Mouse (Mus musculus): Measurements from ENCODE around the gene Gpr15.

Gpr15 gene

DNA sequence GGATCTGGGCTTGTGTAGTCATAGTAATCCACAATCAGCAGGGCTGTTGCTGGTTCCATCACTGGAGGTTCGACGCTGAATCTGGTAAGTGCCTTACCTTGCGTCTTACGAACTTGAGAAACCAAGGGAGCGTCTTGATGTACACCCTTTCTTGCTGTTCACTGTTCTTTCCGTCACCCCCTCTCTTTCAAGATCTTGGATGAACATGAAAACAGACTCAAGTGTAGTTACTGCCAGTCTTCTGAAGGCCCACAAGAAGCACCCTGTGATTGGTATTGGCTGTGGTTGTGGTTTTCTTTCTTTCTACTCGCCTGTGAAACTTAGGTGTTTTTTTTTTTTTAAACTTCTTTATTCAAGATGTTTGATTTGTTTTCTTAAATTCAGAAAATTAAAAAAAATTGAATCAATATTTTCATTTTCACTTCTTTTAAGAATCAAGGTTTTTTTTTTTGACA is at the start of gene Gpr15:
Gene Gpr15, minus strand, starts transcription at position 405 of the 455 bp plus-strand sequence.
- DNase-seq: no peak

DNA sequence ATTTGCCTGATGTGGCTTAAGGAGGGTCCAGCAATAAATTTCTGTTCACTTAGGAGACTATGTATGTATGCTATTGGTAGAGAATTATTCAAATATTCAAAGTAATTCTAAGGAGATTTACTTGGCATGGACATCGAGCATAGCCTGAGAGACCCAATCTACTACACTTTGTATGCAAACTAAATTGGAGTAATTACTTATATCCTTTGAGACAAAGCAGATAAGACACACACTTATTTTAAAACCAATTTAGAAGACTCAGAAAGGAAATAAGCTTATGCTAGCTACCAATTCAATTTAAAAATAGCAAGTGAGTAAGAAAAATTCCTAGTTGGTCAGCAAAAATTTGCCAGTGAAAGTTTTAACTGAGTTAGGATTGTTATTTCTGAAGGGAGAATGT is 44.2 kb upstream of the Gpr15 start, which contains the start of gene Olfr172:
Gene Olfr172, minus strand, starts transcription at position 101 of the 400 bp plus-strand sequence.
- DNase-seq: no peak

DNA sequence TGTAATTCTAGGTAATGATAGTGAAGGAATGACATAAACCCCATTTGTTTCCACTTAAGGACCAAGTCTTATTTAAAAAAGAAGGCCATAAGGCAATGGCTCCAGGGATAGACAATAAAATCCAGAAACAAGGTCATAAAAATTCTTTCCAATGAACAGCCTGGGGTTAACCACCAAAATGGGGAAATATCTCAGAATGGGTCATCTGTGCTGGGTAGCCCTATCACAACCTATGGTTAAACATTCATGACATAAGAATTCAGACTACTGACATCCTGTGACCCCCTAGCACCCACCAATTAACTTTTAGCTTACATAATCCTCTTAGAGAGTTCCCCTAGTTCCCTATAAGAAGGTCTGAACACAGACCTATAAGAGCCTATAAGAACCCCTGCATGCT is 37.3 kb upstream of the Gpr15 start:
- DNase-seq: no peak

DNA sequence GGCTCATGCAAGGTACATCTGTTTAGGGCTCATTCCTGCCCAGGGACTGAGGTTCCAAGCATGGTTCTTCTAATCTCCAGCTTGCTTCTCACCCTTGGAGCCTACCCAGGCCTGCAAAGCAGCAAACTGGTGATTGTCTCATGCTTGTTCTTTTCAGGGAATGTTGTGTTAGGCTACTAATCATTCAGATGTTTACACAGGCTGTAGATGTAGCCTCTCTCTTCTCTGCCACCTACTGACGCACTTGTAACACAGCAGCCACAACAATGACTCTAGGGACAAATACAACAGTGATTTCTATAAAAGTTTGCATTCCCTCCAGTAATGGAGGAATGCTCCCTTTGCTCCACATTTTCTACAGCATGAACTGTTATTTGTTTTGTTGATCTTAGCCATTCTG is 32.4 kb upstream of the Gpr15 start:
- DNase-seq: peak; percentile 17

DNA sequence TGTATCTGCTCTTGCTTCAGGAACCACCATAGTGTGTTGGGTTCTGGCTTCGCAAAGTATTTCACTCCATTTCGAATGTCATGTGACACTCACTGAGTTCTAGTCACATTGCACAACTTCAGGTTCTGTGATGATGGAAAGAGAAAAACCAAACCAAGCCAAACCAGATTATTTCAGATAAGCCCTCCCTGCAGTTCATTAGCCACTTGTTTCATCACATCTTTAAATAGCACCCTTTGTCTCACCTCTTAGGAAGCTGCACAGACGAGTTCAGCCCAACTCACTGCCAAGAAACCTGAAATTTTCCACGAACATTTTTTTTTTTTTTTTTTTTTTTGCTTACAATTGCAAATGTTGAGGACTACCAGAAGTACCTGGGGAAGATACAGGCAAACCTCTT is 27.8 kb upstream of the Gpr15 start:
- no peak for DNase-seq

DNA sequence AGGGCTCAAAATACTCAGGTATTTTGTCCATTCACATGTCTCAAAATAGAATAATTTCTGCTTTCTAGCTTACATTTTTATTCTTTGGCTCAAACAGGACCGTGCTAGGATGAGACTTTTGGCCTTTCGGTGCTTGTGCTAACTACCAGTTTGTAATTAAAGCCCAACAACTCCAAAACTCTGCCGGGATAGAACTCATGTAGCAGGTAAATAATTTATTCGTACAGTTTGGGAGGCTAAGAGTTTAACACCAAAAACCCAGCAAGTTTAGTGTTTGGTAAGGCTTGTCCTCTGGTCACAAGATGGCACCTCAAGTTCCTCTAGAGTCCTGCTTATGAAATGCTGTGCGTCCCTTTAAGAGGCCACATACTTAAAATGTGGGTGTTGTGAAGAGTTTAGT is 21.9 kb upstream of the Gpr15 start:
- DNase-seq: no peak

DNA sequence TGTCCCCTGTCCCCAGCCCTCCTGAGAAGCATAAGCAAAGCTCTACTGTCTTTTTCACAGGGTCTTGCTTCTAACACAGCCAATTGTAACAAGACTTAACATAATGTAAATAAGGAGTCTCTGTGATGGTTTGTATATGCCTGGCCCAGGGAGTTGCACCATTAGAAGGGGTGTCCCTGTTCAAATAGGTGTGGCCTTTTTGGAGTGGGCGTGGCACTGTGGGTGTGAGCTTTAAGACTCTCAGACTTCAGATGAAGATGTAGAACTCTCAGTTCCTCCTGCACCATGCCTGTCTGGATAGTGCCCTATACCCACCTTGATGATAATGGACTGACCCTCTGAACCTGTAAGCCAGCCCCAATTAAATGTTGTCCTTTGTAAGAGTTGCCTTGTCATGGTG is 19.9 kb upstream of the Gpr15 start:
- no peak for DNase-seq

DNA sequence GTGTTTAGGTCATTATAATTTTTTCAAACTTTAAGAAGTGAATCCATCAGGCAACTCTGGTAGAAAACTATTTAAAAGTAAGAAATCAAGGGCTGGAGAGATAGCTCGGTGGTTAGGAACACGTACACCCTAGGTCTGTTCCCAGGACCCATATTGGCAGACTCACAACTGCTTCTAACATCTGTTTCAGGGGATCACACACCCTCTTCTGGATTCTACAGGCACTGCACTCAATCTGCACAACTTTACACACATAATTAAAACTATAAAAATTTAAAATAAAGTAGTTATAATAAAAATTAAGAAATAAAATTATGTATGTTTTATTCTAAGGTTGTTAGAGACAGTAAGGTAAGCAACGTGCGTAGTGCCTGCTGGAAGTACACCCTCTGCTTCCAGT is 19.3 kb upstream of the Gpr15 start:
- no peak for DNase-seq

DNA sequence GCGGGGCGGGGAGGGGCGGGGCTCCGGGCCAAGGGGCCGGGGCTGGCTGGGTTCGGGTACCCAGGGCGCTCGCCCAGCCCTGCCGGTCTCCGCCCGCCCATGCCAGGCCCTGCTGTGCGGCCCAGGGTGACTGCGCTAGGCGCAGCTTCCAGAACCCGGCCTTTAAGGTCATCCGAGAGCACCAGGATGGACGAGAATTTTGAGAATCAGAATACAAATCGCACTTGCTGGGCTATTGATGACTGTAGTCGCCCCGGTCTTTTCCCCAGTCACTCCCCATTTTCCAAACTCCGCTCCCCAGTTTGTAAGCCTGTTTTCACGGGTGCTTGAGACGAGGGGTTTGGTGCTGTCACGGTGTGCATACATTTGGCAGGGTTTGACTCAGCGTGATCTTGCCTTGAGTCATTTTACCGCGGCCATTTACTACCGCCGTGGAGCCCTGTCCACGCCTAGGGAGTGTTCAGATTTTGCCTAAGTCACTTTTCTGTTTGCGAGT is 9.4 kb upstream of the Gpr15 start:
- no peak for DNase-seq

DNA sequence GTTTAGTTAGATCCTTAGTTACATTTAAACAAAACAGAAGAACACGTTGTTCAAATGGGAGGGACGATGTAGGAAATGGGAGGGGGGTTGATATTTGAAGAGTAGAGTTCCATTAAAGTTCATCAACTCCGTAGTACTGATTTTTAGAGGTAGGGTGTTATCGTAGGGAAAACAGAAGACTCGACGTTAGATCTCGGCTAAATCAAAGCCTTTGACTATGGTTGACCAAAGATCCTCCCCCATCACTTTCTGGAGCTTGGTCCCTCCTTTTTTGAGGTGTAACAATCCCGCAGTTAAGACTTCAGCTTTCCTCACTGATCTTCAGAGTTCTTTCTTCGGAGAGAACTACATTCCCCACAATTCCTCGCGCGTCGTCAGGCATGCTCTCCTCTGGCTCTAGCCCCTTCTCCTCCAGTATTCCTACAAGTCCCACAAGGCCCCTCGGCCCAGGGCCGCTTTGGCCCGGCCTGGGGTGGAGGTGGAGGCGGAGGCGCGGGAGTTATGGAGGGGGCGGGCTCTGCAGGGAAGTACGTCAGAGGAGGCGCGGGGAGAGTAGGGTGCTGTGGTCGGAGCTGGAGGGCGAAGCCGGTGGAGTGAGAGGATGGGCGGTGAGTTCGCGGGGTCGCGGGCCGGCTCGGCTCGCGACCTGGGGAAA is 8.7 kb upstream of the Gpr15 start, which contains the start of gene Cldnd1:
Gene Cldnd1, plus strand, starts transcription at position 434 of the 655 bp plus-strand sequence.
- DNase-seq: peak; percentile 98

DNA sequence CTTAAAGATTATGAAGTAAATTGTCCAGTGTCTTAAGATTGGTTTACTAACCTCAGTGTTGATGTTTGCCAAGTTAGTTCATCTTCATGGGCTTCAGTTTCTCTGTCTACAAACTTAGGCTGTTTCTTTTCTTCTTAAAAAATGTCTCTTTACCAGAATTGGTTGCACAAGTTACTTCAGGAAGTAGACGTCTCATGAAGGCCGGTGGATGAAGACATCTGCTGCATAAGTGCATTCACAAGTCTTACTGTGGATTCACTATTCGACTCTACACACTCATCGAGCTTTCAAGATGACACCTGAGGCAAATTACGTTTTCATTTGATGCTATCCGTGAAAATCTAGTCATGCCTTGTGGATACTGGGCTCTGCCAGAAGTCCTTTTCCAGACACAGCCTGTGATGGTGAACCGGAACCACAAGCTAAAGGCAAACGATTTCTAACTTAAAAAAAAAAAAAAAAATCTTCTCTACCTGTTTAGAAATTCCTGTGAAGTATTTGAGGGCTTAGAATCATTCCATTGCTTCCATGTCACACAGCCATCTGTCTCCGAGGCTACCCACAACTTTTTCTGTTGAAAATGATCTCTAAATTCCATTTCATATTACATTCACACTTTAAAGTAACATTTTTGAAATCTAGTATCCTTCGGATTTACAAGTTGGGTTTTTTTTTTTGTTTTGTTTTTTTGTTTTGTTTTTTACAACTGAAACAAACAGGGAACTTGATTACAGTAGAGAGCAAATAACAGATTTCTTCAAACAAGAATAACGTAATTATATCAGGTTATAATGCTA is 8.0 kb upstream of the Gpr15 start:
- DNase-seq: no peak

DNA sequence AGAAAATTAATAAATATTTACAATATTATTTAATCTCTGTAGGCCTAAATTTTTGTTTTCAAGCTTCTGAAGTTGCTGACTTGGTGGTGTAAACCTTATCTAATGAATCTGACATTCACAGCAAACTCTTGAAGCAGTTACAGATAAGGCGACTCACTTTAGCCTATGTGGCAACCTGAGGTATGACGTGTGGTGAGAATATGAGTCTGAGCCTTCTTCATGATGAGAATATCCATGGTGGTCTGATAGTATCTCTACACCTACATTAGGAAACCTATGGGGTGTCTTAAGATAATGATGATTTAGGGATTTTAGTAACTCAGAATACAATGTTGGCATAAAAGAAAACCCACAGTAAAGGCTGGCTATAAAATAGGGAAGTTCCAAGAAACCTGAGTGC is 3.4 kb upstream of the Gpr15 start:
- DNase-seq: no peak

DNA sequence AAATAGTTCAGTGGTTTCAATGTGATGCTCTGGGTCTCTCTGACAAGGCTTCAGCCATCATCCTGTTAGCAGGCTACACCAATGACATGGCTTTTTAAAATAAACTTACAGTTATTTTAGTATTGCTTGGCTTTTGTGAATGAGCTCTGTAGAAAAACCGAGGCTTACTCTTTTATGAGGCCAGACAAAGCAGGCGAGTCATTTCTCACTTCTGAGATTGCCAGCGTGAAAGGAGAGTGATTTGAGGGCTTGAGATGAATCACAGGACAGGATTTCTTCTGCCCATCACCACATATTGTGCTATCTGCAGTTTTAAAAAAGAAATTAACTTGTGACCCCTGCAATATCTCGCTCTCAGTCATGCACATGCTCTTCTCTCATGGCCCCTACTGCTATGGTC is 3.9 kb downstream of the Gpr15 start:
- DNase-seq: no peak

DNA sequence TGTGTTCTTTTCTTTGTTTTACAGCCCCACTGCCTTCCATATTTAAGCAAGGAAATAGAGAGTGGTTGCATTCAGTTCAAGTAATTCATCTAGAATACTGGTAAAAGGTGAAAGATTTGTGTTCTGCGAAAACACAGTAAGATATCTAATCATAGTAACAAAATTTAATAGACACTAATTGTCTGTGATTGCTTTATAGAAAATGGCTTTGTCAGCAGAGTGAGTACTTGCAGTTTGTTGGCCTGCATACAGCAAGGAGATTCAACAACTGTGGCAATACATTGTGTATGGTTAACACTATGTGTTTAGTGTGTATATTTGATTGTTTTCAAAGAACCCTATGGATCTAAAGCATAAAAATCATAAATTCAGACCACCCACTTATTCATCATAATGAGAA is 5.7 kb downstream of the Gpr15 start:
- DNase-seq: no peak

DNA sequence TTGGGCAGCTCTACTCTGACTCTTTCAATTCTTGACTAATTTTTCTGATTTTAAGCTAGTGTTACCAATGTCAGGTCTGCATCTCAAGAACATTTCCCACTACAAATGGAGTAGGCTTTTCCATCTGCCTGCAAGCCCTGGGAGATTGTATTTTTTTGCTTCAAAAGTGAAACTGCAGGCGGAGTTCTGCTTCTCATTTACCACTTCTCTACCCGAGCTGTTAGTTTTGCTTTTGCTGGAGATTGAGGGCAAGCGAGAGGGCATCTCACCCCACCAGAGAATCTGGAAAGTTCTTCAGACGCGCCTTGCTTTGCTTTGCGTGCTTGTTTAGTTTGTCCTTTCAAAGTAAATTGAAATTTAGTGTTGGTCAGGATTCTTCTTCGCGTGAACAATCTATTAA is 6.6 kb downstream of the Gpr15 start:
- no peak for DNase-seq

DNA sequence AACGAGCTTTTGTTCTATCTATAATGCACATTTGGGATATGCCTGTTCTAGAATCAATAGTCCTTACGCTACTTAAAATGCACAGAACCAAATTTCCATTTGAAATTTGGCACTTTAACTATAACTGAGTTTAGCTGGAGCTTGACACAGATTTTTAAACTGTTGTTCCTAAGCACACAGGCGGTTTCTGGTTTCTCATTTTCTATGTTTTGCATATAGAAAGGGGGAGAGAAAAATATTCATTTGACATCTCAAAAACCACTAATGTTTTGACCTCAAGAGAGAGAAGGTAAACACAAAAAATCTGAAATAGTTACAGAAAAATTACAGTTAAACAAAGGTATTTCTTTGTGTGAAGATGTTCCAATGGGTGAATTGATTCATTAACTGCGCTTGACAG is 9.3 kb downstream of the Gpr15 start:
- DNase-seq: no peak

DNA sequence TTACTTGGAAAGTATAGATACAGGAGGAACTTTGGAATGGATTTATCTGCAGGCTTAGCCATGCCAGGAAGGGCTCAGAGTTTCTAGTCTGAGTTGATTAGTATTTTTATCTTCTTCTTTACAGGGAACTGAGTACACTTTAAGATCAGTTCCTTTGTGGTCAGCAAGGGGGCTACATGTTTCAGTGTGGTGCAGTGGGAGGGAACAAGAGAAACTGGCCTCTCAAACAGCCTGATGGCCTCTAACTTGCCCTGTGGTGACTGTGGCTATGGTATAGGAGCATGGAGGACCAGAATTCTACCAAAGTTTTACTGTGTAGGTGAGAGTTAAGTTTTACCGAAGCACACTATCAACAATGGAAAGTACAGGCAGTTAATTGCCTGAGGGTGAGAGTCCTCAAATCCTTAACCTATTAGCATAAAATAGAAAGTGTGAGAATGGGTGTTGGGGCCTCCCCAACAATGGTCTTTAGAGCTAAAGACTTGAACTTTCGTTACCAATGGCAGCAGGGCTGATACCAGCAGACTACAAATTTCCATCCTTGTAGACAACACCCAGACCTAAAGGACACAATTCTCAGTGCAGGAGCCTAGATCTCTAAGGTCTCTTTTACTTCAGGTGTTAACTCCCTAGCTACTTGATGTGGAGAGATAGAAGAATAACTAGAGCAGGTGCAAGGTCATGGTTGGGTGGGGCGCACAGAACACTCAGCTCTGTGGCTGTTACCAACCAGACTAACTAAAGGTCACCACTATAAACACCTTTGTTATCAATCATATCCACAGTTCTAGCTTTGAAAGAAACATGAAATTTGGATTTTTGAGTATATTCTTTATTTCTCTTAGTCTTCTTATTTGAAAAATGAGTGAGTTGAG is 10.0 kb downstream of the Gpr15 start:
- no peak for DNase-seq

DNA sequence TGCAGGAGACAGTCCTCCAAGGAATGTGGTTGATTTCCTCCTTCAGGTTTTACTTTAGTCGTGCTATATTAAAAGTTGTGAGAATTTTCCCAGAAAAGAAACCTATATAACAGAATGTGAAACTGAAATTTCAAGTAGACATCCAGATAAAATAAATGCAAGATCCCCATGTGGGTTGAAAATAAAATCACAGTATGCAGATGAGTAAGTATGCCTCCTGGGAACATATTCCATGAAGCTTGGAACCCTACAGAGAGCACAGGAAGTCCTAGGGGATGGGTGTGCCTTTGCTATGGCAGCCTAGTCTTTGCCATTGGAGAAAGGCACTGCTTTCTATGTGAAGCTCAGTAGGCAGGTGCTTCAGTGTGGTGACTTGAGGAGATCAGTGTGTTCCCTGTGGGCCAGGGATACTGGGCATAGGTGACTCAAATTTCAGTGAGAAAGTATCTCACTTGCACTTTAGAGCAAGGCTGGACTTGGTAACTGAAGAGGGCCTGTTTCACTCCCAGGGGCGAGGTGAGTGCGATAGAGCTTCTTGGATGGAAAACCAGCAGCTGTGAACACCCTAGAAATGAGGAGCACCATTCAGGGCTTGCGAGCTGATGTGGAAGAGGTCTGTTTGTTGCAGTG is 11.5 kb downstream of the Gpr15 start:
- DNase-seq: no peak

DNA sequence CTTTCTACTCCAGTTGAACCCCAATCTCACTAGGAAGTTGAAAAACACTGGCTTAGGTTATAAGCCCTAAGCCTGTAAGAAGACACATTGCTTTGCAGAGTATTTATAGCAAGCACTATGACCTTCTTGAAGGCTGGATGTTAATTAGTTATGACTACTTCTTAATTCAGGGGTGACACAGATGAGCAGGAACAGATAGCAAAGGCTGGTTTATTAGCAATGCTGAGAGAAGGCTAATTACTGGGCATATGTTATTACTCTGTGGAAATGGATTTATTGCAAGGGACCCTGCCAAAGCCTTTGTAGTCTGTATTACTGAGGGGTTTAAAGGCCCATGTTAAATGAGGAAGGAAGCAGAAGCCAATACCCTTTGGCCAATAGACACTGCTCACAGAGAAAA is 13.9 kb downstream of the Gpr15 start:
- DNase-seq: peak; percentile 68

DNA sequence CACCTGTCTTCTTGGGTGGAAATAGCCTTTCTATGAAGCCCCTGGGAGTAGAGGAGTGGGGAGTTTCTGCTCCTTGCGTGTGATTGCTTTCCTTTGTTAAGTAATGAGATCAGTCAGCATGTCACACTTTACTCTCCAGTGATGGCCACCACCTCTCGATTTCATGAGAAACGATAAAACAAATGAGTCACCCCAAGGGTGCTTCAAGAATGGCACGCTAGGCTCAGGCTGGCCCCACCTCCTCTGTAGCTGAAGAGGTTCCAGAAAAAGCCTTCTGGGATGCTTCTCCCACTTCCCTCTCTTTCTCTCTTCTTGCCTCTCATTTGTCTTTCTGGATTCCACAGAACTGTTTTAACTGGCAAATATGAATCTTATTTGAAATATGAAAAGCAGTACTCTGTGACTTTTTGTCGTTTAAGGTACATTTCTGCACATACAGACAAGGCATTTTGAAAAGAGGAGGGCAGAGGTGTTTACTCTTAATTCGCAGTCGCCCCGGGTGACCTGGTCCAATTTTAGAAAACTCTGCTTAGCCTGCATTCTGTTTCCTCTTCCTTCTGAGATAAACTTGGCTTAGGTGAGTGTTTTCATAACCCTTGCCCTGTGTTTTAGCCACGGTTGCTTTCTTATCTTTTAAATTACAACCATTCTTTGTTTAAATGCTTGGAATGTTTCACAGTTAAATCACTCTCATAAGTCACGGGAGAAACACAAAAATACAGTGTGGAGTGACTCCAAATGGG is 15.3 kb downstream of the Gpr15 start:
- no peak for DNase-seq

DNA sequence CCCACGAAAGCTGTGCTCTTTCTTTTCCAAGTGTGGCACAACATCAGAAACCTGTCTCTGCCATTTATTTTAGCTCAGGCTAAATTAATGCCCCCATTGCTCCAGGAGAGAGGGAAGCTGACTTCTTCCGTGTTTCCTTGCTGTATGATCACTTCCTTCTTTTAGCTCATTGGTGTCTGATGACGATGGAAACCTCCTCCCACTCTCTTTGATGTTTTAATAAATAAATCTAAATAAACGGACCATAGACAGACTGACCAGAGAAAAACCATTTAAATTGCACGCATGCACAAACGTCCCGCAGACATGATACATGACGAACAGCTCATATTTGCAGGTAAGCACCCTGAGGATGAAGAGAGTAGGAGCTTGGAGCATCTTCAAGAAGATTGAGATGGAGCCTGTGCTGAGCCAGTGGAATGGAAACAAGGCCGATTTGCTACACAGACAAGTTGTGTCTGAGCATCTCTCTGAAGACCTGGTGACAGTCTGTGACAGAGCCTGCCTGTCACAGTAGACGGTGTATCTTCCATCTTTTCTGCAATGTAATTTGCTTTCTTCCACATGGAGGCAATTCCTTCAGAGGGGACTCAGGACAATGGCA is 16.4 kb downstream of the Gpr15 start:
- no peak for DNase-seq

DNA sequence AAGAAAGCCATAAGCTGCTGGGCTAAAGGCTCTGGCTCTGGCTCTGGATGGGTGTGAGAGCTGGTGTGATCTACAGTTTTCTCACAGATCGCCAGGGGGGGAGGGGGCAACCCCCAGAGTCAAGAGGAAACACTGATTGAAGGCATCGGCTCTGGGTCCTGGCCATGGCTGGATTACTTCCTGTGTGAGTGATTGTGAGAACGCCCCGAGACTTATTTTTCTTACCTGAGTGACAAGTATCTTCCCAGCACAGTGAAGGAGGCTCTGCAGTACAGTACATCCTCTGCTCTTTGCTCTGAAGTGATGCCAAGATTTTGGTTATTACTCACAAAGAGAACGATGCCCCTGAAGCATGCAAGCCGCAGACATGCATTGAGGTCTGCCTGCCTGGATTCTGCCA is 17.1 kb downstream of the Gpr15 start:
- no peak for DNase-seq
